Mouse (Mus musculus) hindbrain, embryonic 11.5 days (tissue): ENCODE measurements around the gene Wt1. TPM values are rescaled to one million over a fixed set of nuclear protein-coding genes. Genes with fewer than 3 reads are reported as not detected.
A peak's percentile ranks its signal among the peaks of the same experiment; 100 is the strongest.

ENCODE experiments used
- ATAC-seq: fragments of 200-750 bp; cut with Nextera tagmentation; 2 replicates; pipeline ENCODE4 v1.8.0; 2017; ENCODE audit warnings: mild to moderate bottlenecking, moderate TSS enrichment, moderate library complexity; ENCODE audit not compliant: low FRiP score
- DNase-seq: peaks from one replicate; pipeline ENCODE4 v3.0.0-alpha.2; 2015; ENCODE audit warnings: low spot score
- H3K27ac ChIP-seq: fragments of 300-500 bp; sonication (generic); 2 replicates; pipeline ENCODE4 v1.5.1; 2014; ENCODE audit warnings: mild to moderate bottlenecking, low read depth, low read length
- H3K27me3 ChIP-seq: fragments of 300-500 bp; sonication (generic); 2 replicates; pipeline ENCODE4 v1.6.1; 2014; ENCODE audit warnings: mild to moderate bottlenecking, low read length, moderate library complexity, mixed read lengths; ENCODE audit not compliant: control insufficient read depth, insufficient read depth
- H3K36me3 ChIP-seq: fragments of 300-500 bp; sonication (generic); 2 replicates; pipeline ENCODE4 v1.6.1; 2014; ENCODE audit warnings: mild to moderate bottlenecking, low read length, moderate library complexity, mixed read lengths; ENCODE audit not compliant: control insufficient read depth, insufficient read depth
- H3K4me1 ChIP-seq: fragments of 300-500 bp; sonication (generic); replicated peaks from 2 replicates; pipeline ENCODE4 v1.6.1; 2014; ENCODE audit warnings: low read length, mixed read lengths; ENCODE audit not compliant: control insufficient read depth, insufficient read depth
- H3K4me2 ChIP-seq: fragments of 300-500 bp; sonication (generic); replicated peaks from 2 replicates; pipeline ENCODE4 v1.6.1; 2014; ENCODE audit warnings: mild to moderate bottlenecking, low read depth, low read length
- H3K4me3 ChIP-seq: fragments of 300-500 bp; sonication (generic); 2 replicates; pipeline ENCODE4 v1.5.1; 2014; ENCODE audit warnings: low read depth, low read length
- H3K9ac ChIP-seq: fragments of 300-500 bp; sonication (generic); 2 replicates; pipeline ENCODE4 v1.6.1; 2014; ENCODE audit warnings: low read depth, low read length
- H3K9me3 ChIP-seq: fragments of 300-500 bp; sonication (generic); 2 replicates; pipeline ENCODE4 v1.6.1; 2016; ENCODE audit warnings: low read length; ENCODE audit not compliant: control insufficient read depth
- WGBS: fragments of 180-500 bp; shearing (Covaris S2); extraction: QIAGEN DNeasy Blood & Tissue Kit; methylation state at CpG from one replicate; pipeline ENCODE4 v1.1.7; 2014; 5-methylcytosine and 5-hydroxymethylcytosine counted together
- polyA plus RNA-seq: library from polyadenylated mRNA; unstranded; fragments of >200 nt; fragmentation: Nextera tagmentation; extraction: Ambion mirVana; gene quantifications from 2 replicates; pipeline ENCODE4 v1.2.1, GENCODE M21; 2014

Wt1 gene
- polyA plus RNA-seq, 1 experiment from 2014 or later, result 0.52 TPM

GRCm38 (mm10) chr2:105091718-105092117 lies 34.6 kb upstream of the Wt1 start, which contains the start of gene Gm11060:
Gene Gm11060, plus strand, starts transcription at chr2:105092018.
- WGBS, result 96% methylated on average over 2 of the region's 2 CpGs
- Histone ChIP-seq H3K4me3 (no peak within 1 kb of the TSS), H3K27me3 (no peaks in the 10 kb centered on the region), H3K27ac (no peak within 1 kb of the TSS), H3K4me2 (no peak within 1 kb of the TSS), H3K9me3 (no peaks in the 10 kb centered on the region), H3K36me3 (no peaks in the 10 kb centered on the region), H3K4me1 (no peaks in the 10 kb centered on the region), H3K9ac (no peak within 1 kb of the TSS)
- no peak for ATAC-seq
- no peak for DNase-seq

GRCm38 (mm10) chr2:105097294-105097953 lies 28.9 kb upstream of the Wt1 start:
- no peaks in the 10 kb centered on the region for H3K9me3 ChIP-seq
- no peak for DNase-seq
- no peak overlapping the region for H3K4me3 ChIP-seq
- H3K27ac ChIP-seq, result no peak overlapping the region
- 89% methylated on average over 22 of the region's 22 CpGs for WGBS
- no peak overlapping the region for H3K4me2 ChIP-seq
- H3K36me3 ChIP-seq, result no peaks in the 10 kb centered on the region
- ATAC-seq, result no peak
- H3K27me3 ChIP-seq, result no peaks in the 10 kb centered on the region
- no peaks in the 10 kb centered on the region for H3K4me1 ChIP-seq
- no peak overlapping the region for H3K9ac ChIP-seq

GRCm38 (mm10) chr2:105099410-105099809 lies 26.9 kb upstream of the Wt1 start:
- ATAC-seq (no peak), DNase-seq (no peak)
- no peaks in the 10 kb centered on the region for H3K9me3 ChIP-seq
- H3K9ac ChIP-seq, result no peak overlapping the region
- H3K4me1 ChIP-seq, result no peaks in the 10 kb centered on the region
- no peaks in the 10 kb centered on the region for H3K36me3 ChIP-seq
- no peak overlapping the region for H3K4me3 ChIP-seq
- WGBS, result 78% methylated on average over 7 of the region's 7 CpGs
- H3K4me2 ChIP-seq, result no peak overlapping the region
- H3K27ac ChIP-seq, result no peak overlapping the region
- no peaks in the 10 kb centered on the region for H3K27me3 ChIP-seq

DNA sequence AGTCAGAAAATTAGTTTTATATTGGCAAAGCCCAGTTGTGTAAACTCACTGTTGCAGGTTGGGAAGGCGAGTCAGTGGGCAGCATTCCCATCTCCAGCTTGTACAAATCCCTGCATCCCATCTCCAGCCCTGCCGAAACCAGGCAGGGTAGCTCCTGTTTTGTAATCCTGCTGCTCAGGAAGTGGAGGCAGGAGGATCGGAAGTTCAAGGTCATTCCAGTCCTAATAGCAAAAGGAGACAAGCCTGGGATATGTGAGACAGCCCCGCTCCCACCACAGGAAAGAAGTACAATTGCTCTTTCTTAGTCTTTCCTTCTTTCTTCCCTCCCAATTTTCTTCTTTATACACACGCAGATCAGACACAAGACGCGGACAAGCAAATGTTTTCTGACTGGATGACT lies 25.8 kb upstream of the Wt1 start:
- ATAC-seq (no peak), DNase-seq (no peak)
- no peak overlapping the region for H3K27ac ChIP-seq
- H3K9ac ChIP-seq, result no peak overlapping the region
- H3K9me3 ChIP-seq, result no peaks in the 10 kb centered on the region
- no peaks in the 10 kb centered on the region for H3K36me3 ChIP-seq
- WGBS, result 75% methylated on average over 7 of the region's 7 CpGs
- no peaks in the 10 kb centered on the region for H3K4me1 ChIP-seq
- no peaks in the 10 kb centered on the region for H3K27me3 ChIP-seq
- H3K4me2 ChIP-seq, result no peak overlapping the region
- no peak overlapping the region for H3K4me3 ChIP-seq

- no peaks in the 10 kb centered on the region for H3K4me1 ChIP-seq
- H3K4me3 ChIP-seq, result no peak overlapping the region
- H3K27ac ChIP-seq, result no peak overlapping the region
- 8% methylated on average over 6 of the region's 6 CpGs for WGBS
- H3K36me3 ChIP-seq, result no peaks in the 10 kb centered on the region
- no peak overlapping the region for H3K9ac ChIP-seq
- H3K27me3 ChIP-seq, result peaks cover 3% of the 10 kb centered on the region
- DNase-seq (peak; percentile 60), ATAC-seq (peak; percentile 94)
- H3K4me2 ChIP-seq, result no peak overlapping the region
- H3K9me3 ChIP-seq, result no peaks in the 10 kb centered on the region
Measured at GRCm38 (mm10) chr2:105108703-105109158, 17.6 kb upstream of the Wt1 start.

GRCm38 (mm10) chr2:105114074-105114473 lies 12.3 kb upstream of the Wt1 start:
- Histone ChIP-seq H3K9me3 (no peaks in the 10 kb centered on the region), H3K4me3 (no peak overlapping the region), H3K27ac (no peak overlapping the region), H3K36me3 (no peaks in the 10 kb centered on the region), H3K4me1 (no peaks in the 10 kb centered on the region), H3K9ac (no peak overlapping the region), H3K4me2 (no peak overlapping the region), H3K27me3 (peaks cover 16% of the 10 kb centered on the region)
- 13% methylated on average over 9 of the region's 9 CpGs for whole genome bisulfite sequencing
- ATAC-seq (no peak), DNase-seq (no peak)

- peaks cover 40% of the 10 kb centered on the region for H3K27me3 ChIP-seq
- ATAC-seq, result no peak
- WGBS, result 74% methylated on average over 8 of the region's 8 CpGs
Measured at GRCm38 (mm10) chr2:105117669-105118068, 8.7 kb upstream of the Wt1 start.

GRCm38 (mm10) chr2:105122216-105122615 lies 4.1 kb upstream of the Wt1 start:
- ATAC-seq, result peak; percentile 46; the same call in 1 of the 2 replicates
- H3K36me3 ChIP-seq, result no peaks in the 10 kb centered on the region
- H3K4me2 ChIP-seq, result no peak overlapping the region
- H3K9ac ChIP-seq, result no peak overlapping the region
- no peak overlapping the region for H3K4me3 ChIP-seq
- no peaks in the 10 kb centered on the region for H3K9me3 ChIP-seq
- 0 out of 2 replicates have a peak, but pooled peaks cover 4% of the 10 kb centered on the region for H3K4me1 ChIP-seq
- H3K27me3 ChIP-seq, result peaks cover 79% of the 10 kb centered on the region
- peak; percentile 65 for DNase-seq
- no peak overlapping the region for H3K27ac ChIP-seq
- WGBS, result under 1% methylated on average over 8 of the region's 8 CpGs

More at GRCm38 (mm10) chr2:105117669-105118068, 8.7 kb upstream of the Wt1 start:
- H3K4me2 ChIP-seq, result no peak overlapping the region
- no peaks in the 10 kb centered on the region for H3K36me3 ChIP-seq
- no peak overlapping the region for H3K27ac ChIP-seq
- DNase-seq, result no peak
- H3K9ac ChIP-seq, result no peak overlapping the region
- no peaks in the 10 kb centered on the region for H3K9me3 ChIP-seq
- H3K4me1 ChIP-seq, result no peaks in the 10 kb centered on the region
- no peak overlapping the region for H3K4me3 ChIP-seq

GRCm38 (mm10) chr2:105122886-105123285 lies 3.4 kb upstream of the Wt1 start:
- WGBS, result under 1% methylated on average over 27 of the region's 27 CpGs
- Histone ChIP-seq H3K4me3 (no peak overlapping the region), H3K4me2 (no peak overlapping the region; the same call in 1 of the 2 replicates), H3K9me3 (no peaks in the 10 kb centered on the region), H3K27me3 (peaks cover 84% of the 10 kb centered on the region), H3K4me1 (0 out of 2 replicates have a peak, but pooled peaks cover 4% of the 10 kb centered on the region), H3K9ac (no peak overlapping the region), H3K36me3 (no peaks in the 10 kb centered on the region), H3K27ac (no peak overlapping the region)
- peak; percentile 71 for DNase-seq
- ATAC-seq, result peak; percentile 23; the same call in 1 of the 2 replicates
